Mouse (Mus musculus) kidney, embryonic 16.5 days (tissue): ENCODE measurements around the gene Mrps5. TPM values are rescaled to one million over a fixed set of nuclear protein-coding genes. Genes with fewer than 3 reads are reported as not detected.

Source experiments
- ATAC-seq: fragments of 200-750 bp; cut with Nextera tagmentation; 2 replicates; pipeline ENCODE4 v1.8.0; 2017; ENCODE audit warnings: moderate TSS enrichment; ENCODE audit not compliant: low FRiP score, low TSS enrichment
- H3K27ac ChIP-seq: fragments of 300-500 bp; sonication (generic); 2 replicates; pipeline ENCODE4 v1.5.1; 2014; ENCODE audit warnings: low read length
- H3K27me3 ChIP-seq: fragments of 300-500 bp; sonication (generic); 2 replicates; pipeline ENCODE4 v1.6.1; 2014; ENCODE audit warnings: low read length, control low read depth, mixed read lengths; ENCODE audit not compliant: insufficient read depth
- H3K36me3 ChIP-seq: fragments of 300-500 bp; sonication (generic); 2 replicates; pipeline ENCODE4 v1.6.1; 2014; ENCODE audit warnings: low read length, control low read depth, mixed read lengths; ENCODE audit not compliant: insufficient read depth
- H3K4me1 ChIP-seq: fragments of 300-500 bp; sonication (generic); 2 replicates; pipeline ENCODE4 v1.6.1; 2014; ENCODE audit warnings: low read length, control low read depth, mixed read lengths; ENCODE audit not compliant: insufficient read depth
- H3K4me2 ChIP-seq: fragments of 300-500 bp; sonication (generic); replicated peaks from 2 replicates; pipeline ENCODE4 v1.6.1; 2014; ENCODE audit warnings: low read depth, low read length
- H3K4me3 ChIP-seq: fragments of 300-500 bp; sonication (generic); 2 replicates; pipeline ENCODE4 v1.5.1; 2014; ENCODE audit warnings: mild to moderate bottlenecking, low read length
- H3K9ac ChIP-seq: fragments of 300-500 bp; sonication (generic); replicated peaks from 2 replicates; pipeline ENCODE4 v1.6.1; 2014; ENCODE audit warnings: low read length
- H3K9me3 ChIP-seq: fragments of 300-500 bp; sonication (generic); 2 replicates; pipeline ENCODE4 v1.6.1; 2016; ENCODE audit warnings: low read length, control low read depth
- WGBS: fragments of 180-500 bp; shearing (Covaris S2); extraction: QIAGEN DNeasy Blood & Tissue Kit; methylation state at CpG from one replicate; pipeline ENCODE4 v1.1.7; 2014; 5-methylcytosine and 5-hydroxymethylcytosine counted together
- polyA plus RNA-seq: library from polyadenylated mRNA; unstranded; fragments of >200 nt; fragmentation: Nextera tagmentation; extraction: Ambion mirVana; gene quantifications from 2 replicates; pipeline ENCODE4 v1.2.1, GENCODE M21; 2015

Mrps5 gene
- polyA plus RNA-seq, 1 experiment from 2014 or later, result 148 TPM

DNA sequence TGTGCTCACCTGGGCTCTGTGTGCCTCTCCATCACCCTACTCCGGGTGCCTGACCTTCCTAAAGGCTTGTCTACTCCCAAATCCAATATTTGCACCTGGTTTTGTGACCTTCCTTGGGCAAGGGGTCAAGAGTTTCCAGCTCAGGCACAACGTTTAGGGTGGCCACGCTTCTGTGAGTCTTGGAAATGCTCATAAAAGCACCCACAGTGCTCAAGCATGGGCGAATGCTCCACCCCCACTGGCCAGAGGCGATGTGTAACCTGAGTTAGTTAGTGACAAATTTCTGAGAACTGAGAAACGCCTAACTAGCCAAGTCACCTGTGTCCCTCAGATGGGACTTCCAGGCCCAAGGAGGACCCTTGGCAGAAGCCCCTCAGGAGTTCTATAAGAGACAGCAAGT is 48.6 kb downstream of the Mrps5 start:
- H3K4me2 ChIP-seq, result no peak overlapping the region
- WGBS, result 45% methylated on average over 6 of the region's 6 CpGs
- H3K36me3 ChIP-seq, result 0 out of 2 replicates have a peak, but pooled peaks cover 3% of the 10 kb centered on the region
- no peaks in the 10 kb centered on the region for H3K27me3 ChIP-seq
- H3K27ac ChIP-seq, result peak overlapping the region; percentile 78
- no peak overlapping the region for H3K4me3 ChIP-seq
- H3K4me1 ChIP-seq, result peaks cover 5% of the 10 kb centered on the region; the same call in 1 of the 2 replicates
- H3K9me3 ChIP-seq, result no peaks in the 10 kb centered on the region
- peak; percentile 86 for ATAC-seq
- no peak overlapping the region for H3K9ac ChIP-seq

DNA sequence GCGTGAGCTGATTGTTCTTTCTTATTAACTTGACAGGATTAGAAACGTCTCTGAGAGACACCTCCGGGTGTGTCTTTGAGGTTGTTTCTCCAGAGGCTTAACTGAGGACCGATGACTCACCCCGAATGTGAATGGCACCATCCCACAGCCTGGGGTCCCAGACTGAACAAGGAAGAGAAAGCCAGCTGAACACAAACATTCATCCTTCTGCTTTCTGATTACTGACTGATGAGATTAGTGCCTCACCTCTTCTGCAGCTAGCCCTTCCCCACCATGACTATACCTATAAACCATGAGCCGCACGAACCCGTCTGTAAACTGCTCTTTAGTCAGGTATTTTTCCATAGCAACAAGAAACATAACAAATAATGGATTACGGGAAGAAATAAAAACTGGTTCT is 52.0 kb downstream of the Mrps5 start:
- Histone ChIP-seq H3K4me2 (no peak overlapping the region), H3K9me3 (no peaks in the 10 kb centered on the region), H3K27me3 (no peaks in the 10 kb centered on the region), H3K4me3 (no peak overlapping the region), H3K9ac (no peak overlapping the region), H3K27ac (no peak overlapping the region), H3K36me3 (0 out of 2 replicates have a peak, but pooled peaks cover 3% of the 10 kb centered on the region), H3K4me1 (peaks cover 10% of the 10 kb centered on the region; the same call in 1 of the 2 replicates)
- 71% methylated on average over 9 of the region's 9 CpGs for WGBS
- no peak for ATAC-seq

DNA sequence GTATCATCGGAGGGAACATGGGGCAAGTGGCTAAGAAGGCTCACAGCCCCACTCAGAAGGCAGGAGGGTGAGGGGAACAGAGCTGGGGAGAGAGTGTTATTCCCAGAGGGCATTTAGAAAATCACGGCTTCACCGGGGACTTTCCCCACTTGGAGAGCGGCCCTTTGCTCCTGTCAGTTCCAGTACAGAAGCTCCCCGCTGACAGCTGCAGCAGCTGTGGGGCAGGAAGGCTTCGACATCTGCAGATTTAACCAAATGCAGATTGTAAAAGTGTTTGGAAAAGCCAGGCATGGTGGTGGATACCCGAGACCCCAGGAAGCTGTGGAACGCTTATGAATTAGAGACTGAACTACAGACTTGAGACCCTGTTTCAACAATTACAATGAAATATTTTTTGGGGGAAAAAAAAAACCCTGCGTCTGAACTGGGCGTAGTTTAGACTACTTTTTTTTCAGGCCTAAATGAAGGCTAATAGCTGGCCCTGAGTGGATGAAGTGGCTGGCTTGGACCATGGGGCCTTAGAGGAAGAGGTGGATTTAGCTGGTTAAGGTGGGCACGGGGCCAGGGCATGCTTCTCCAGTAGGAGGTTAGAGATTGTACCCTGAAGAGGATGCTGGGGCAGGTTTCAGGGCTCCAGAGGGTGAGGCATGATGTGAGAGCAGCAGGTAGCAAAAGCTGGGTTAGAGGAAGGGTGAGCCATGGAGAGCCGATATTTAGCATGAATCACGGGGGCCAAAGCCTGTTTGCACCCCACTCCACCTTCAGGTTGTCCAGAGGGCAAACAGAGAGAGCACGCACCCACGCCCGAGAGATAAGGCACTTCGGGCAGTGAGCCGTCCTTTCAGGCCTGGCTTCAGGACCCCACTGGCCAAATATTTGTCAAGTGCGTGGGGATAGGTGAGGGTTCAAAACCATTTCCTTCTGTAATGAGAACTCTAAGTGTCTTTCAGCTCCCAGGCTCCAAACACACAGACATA is 57.0 kb downstream of the Mrps5 start:
- Histone ChIP-seq H3K9ac (no peak overlapping the region), H3K4me3 (no peak overlapping the region), H3K9me3 (no peaks in the 10 kb centered on the region), H3K4me1 (peaks cover 9% of the 10 kb centered on the region; the same call in 1 of the 2 replicates), H3K27ac (no peak overlapping the region), H3K4me2 (no peak overlapping the region), H3K27me3 (no peaks in the 10 kb centered on the region), H3K36me3 (no peaks in the 10 kb centered on the region)
- no peak for ATAC-seq
- 60% methylated on average over 19 of the region's 19 CpGs for WGBS

DNA sequence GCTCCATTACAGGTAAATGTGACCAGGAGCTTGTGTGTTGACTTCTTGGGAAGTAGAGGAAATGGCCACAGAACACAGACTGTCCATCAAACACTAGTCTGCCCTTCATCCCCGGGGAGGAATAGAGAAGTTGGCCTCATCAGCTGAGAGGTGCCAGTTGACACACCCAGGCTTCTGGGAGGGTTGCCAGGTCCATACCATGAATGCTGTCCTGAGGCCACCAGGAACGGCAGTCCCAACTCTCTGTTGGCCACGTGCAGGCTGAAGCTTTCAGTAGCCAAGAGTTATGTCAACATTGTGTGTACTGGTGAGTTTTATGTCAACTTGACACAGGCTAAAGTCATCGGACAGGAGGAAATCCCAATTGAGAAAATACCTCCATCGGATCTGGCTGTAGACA is 59.9 kb downstream of the Mrps5 start:
- peaks cover 14% of the 10 kb centered on the region; the same call in 1 of the 2 replicates for H3K4me1 ChIP-seq
- 71% methylated on average over 5 of the region's 5 CpGs for WGBS
- H3K4me2 ChIP-seq, result no peak overlapping the region
- no peaks in the 10 kb centered on the region for H3K9me3 ChIP-seq
- no peaks in the 10 kb centered on the region for H3K36me3 ChIP-seq
- no peak overlapping the region for H3K9ac ChIP-seq
- ATAC-seq, result no peak
- no peak overlapping the region for H3K27ac ChIP-seq
- no peaks in the 10 kb centered on the region for H3K27me3 ChIP-seq
- no peak overlapping the region for H3K4me3 ChIP-seq

DNA sequence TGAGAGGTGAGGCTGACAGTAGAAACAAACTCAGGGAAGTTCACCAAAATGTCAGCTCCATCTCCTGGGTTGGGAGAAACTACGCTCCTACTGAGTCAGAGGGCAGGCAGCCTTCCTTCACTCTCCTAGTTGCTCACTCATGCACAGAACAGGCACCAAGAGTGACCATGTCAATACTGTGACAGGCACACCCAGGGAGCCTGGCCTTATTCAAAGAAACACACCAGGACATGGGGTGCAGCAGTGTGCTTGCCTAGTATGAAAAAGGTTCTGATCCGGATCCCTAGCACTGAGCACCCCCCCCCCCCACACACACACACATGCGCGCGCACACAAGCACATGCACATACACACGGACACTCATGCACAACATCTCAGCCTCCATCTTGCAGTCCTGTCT is 61.1 kb downstream of the Mrps5 start:
- no peak for ATAC-seq
- Histone ChIP-seq H3K4me1 (peaks cover 14% of the 10 kb centered on the region; the same call in 1 of the 2 replicates), H3K9me3 (no peaks in the 10 kb centered on the region), H3K36me3 (no peaks in the 10 kb centered on the region), H3K4me2 (no peak overlapping the region), H3K27ac (no peak overlapping the region), H3K27me3 (no peaks in the 10 kb centered on the region), H3K4me3 (no peak overlapping the region), H3K9ac (no peak overlapping the region)
- WGBS, result 86% methylated on average over 6 of the region's 6 CpGs

DNA sequence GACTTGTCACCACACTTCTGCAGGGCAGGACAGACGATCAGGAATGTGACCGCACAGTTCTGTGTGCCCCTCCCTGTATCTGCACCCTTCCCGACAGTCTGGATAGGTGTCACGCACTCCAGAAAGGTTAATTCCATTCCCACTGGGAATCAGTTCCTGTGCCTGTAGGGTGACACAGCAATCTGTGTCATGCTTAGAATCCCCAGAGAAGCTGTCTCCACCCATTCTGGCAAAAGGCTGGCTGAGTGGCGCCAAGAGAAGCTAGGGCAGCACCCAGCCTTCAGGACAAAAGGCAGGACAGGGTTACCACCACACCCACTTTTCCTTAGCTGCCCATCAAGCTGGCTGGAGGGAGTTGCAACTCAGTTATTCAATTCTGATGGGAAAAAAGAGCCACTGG is 62.9 kb downstream of the Mrps5 start:
- no peak overlapping the region for H3K4me3 ChIP-seq
- peaks cover 5% of the 10 kb centered on the region for H3K27me3 ChIP-seq
- 54% methylated on average over 5 of the region's 5 CpGs for WGBS
- H3K9ac ChIP-seq, result no peak overlapping the region
- H3K4me2 ChIP-seq, result no peak overlapping the region
- no peak for ATAC-seq
- no peaks in the 10 kb centered on the region for H3K9me3 ChIP-seq
- H3K27ac ChIP-seq, result no peak overlapping the region
- peaks cover 9% of the 10 kb centered on the region; the same call in 1 of the 2 replicates for H3K4me1 ChIP-seq
- H3K36me3 ChIP-seq, result no peaks in the 10 kb centered on the region

DNA sequence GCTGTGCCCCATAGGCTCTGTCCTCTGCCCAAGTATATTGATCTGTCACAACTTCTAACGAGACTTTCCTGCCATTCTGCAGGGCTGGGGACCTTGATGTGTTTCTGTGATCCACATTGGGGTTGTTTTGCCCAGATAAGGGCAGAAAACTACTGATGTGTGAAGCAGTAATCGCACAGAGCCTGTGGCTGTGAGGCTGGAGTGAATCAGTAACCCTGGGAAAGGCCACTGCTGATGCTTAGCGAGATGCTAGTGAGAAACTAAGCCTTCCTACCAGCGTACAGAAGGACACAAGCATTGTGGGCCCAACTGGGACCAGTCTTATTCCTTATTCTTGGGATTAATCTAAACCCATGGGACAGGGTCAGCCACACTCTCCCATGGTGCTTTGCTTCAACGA is 64.6 kb downstream of the Mrps5 start:
- Histone ChIP-seq H3K36me3 (no peaks in the 10 kb centered on the region), H3K27me3 (peaks cover 22% of the 10 kb centered on the region), H3K4me1 (peaks cover 5% of the 10 kb centered on the region), H3K27ac (peak overlapping the region; percentile 91), H3K4me3 (no peak overlapping the region), H3K9me3 (no peaks in the 10 kb centered on the region), H3K4me2 (peak overlapping the region; percentile 16; the same call in 1 of the 2 replicates), H3K9ac (no peak overlapping the region)
- peak; percentile 57; the same call in 1 of the 2 replicates for ATAC-seq
- 54% methylated on average over 5 of the region's 5 CpGs for WGBS

DNA sequence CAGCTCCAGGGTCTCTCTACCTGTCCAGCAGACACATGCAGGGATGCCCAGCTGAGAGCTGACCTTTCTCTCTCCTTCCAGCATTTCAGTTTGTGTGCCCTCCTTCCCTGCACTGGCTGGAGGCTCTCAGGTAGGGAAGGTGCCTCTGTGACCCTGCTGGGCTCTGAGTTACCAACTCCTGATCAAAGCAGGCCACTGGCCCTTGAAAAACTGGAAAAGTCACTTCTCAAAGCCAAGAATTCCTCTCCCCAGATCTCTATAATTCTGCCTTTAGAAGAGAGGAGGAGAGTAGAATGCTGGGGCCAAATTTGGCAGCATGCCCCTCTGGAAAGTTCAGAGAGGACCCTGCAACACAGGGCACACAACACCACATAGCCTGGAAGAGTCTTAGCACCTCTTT is 65.3 kb downstream of the Mrps5 start:
- H3K27me3 ChIP-seq, result peaks cover 30% of the 10 kb centered on the region
- peaks cover 5% of the 10 kb centered on the region for H3K4me1 ChIP-seq
- 0 out of 2 replicates have a peak overlapping the region, but pooled peaks have one; percentile 16 for H3K4me2 ChIP-seq
- ATAC-seq, result 0 out of 2 replicates have a peak, but pooled peaks have one; percentile 2
- H3K27ac ChIP-seq, result peak overlapping the region; percentile 91
- no peak overlapping the region for H3K9ac ChIP-seq
- H3K36me3 ChIP-seq, result no peaks in the 10 kb centered on the region
- no peak overlapping the region for H3K4me3 ChIP-seq
- no peaks in the 10 kb centered on the region for H3K9me3 ChIP-seq

DNA sequence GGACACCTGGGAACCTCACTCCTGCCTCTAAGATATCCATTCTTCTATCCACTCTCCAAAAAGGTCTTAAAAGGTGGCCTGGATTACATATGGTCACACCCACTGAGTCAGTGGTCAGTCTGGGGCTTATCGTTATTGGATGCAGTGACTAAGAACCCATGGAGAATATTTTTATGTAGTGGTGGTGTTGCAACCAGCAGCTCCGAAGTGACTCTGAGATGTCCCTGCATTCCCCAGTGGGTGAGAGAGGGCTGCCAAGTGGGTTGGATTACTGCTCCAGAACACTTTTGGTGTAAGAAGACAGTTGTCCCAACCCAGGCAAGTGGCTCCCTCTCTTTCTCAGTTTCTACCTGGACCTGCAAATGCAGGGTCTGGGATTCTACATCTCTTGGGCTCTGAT is 65.8 kb downstream of the Mrps5 start:
- 0 out of 2 replicates have a peak, but pooled peaks have one; percentile 2 for ATAC-seq
- Histone ChIP-seq H3K27ac (peak overlapping the region; percentile 91), H3K9me3 (no peaks in the 10 kb centered on the region), H3K9ac (no peak overlapping the region), H3K4me2 (peak overlapping the region; percentile 56; the same call in 1 of the 2 replicates), H3K4me3 (no peak overlapping the region), H3K36me3 (no peaks in the 10 kb centered on the region), H3K4me1 (peaks cover 5% of the 10 kb centered on the region), H3K27me3 (peaks cover 34% of the 10 kb centered on the region)
- 74% methylated on average over 2 of the region's 2 CpGs for WGBS

DNA sequence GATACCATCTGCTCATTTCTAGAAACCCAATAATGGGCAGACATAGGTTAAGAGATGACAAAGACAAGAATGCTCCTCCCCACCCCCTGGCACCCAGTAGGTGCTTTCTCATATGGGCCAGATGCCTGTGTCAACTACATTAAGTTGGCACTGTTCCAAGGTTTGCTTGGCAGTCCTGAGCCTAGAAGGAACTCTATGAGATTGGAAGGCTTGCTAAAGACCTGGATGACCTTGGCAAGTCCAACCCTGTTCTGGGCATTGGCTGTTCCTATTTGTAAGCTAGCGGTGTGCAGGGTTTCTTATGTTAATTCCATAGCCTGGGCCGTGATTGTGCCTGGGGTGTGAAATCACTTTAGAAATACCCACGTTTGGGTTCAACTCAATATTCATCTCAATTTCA is 67.8 kb downstream of the Mrps5 start:
- WGBS, result 53% methylated on average over 3 of the region's 3 CpGs
- peak overlapping the region; percentile 91 for H3K27ac ChIP-seq
- H3K27me3 ChIP-seq, result peaks cover 36% of the 10 kb centered on the region
- peaks cover 2% of the 10 kb centered on the region for H3K4me1 ChIP-seq
- H3K9me3 ChIP-seq, result no peaks in the 10 kb centered on the region
- H3K36me3 ChIP-seq, result no peaks in the 10 kb centered on the region
- H3K4me3 ChIP-seq, result peak overlapping the region; percentile 55
- no peak for ATAC-seq
- H3K9ac ChIP-seq, result peak overlapping the region; percentile 68
- H3K4me2 ChIP-seq, result peak overlapping the region; percentile 56
